Mouse (Mus musculus) limb, embryonic 14.5 days (tissue): ENCODE measurements at regions not wholly inside any gene's neighbourhood (a gene's known extent, or its start where the extent isn't known, plus 50 kb on each side); places are given as distances from the start of the nearest gene placed in this dataset.

Source experiments
- ATAC-seq: fragments of 200-750 bp; cut with Nextera tagmentation; 2 replicates; pipeline ENCODE4 v1.8.0; 2017; ENCODE audit warnings: low read depth, moderate number of reproducible peaks, moderate TSS enrichment; ENCODE audit not compliant: low FRiP score
- DNase-seq: peaks from one replicate; pipeline ENCODE4 v3.0.0-alpha.2; 2015; ENCODE audit warnings: low spot score
- H3K27ac ChIP-seq: fragments of 300-500 bp; sonication (generic); replicated peaks from 2 replicates; pipeline ENCODE4 v1.5.1; 2014; ENCODE audit warnings: low read depth, mild to moderate bottlenecking, low read length, moderate library complexity, mixed read lengths
- H3K27me3 ChIP-seq: fragments of 300-500 bp; sonication (generic); 2 replicates; pipeline ENCODE4 v1.6.1; 2014; ENCODE audit warnings: low read length, mixed read lengths; ENCODE audit not compliant: control insufficient read depth, insufficient read depth
- H3K36me3 ChIP-seq: fragments of 300-500 bp; sonication (generic); 2 replicates; pipeline ENCODE4 v1.6.1; 2014; ENCODE audit warnings: mild to moderate bottlenecking, low read length, moderate library complexity, mixed read lengths; ENCODE audit not compliant: control insufficient read depth, insufficient read depth
- H3K4me1 ChIP-seq: fragments of 300-500 bp; sonication (generic); 2 replicates; pipeline ENCODE4 v1.6.1; 2014; ENCODE audit warnings: antibody characterized with exemption, low read length, mixed read lengths; ENCODE audit not compliant: control insufficient read depth, insufficient read depth
- H3K4me2 ChIP-seq: fragments of 300-500 bp; sonication (generic); replicated peaks from 2 replicates; pipeline ENCODE4 v1.6.1; 2014; ENCODE audit warnings: low read depth, mild to moderate bottlenecking, low read length, moderate library complexity; ENCODE audit not compliant: severe bottlenecking
- H3K4me3 ChIP-seq: fragments of 300-500 bp; sonication (generic); replicated peaks from 2 replicates; pipeline ENCODE4 v1.5.1; 2014; ENCODE audit warnings: low read length
- H3K9ac ChIP-seq: fragments of 300-500 bp; sonication (generic); 2 replicates; pipeline ENCODE4 v1.6.1; 2014; ENCODE audit warnings: mild to moderate bottlenecking, low read depth, low read length, moderate library complexity; ENCODE audit not compliant: severe bottlenecking
- H3K9me3 ChIP-seq: fragments of 300-500 bp; sonication (generic); 2 replicates; pipeline ENCODE4 v1.6.1; 2016; ENCODE audit warnings: low read length; ENCODE audit not compliant: control insufficient read depth
- POLR2A ChIP-seq: fragments of 200-500 bp; IDR thresholded peaks from 2 replicates; pipeline ENCODE4 v1.8.0; 2012; ENCODE audit warnings: inconsistent platforms, mild to moderate bottlenecking, moderate library complexity, borderline replicate concordance; ENCODE audit not compliant: insufficient read depth, insufficient read length; ENCODE audit errors: extremely low read depth
- WGBS: fragments of 180-500 bp; shearing (Covaris S2); extraction: QIAGEN DNeasy Blood & Tissue Kit; methylation state at CpG from one replicate; pipeline ENCODE4 v1.1.7; 2014; 5-methylcytosine and 5-hydroxymethylcytosine counted together

GRCm38 (mm10) chr15:13274366-13275067, 101.0 kb upstream of the Cdh6 start:
- no peak for TF ChIP-seq POLR2A
- WGBS, result 91% methylated on average over 5 of the region's 5 CpGs
- H3K27ac ChIP-seq, result no peak overlapping the region
- ATAC-seq (no peak), DNase-seq (no peak)
- no peaks in the 10 kb centered on the region for H3K4me1 ChIP-seq
- H3K4me3 ChIP-seq, result no peak overlapping the region
- H3K9me3 ChIP-seq, result no peaks in the 10 kb centered on the region
- no peak overlapping the region for H3K4me2 ChIP-seq
- no peak overlapping the region for H3K9ac ChIP-seq
- H3K36me3 ChIP-seq, result no peaks in the 10 kb centered on the region
- H3K27me3 ChIP-seq, result no peaks in the 10 kb centered on the region

GRCm38 (mm10) chr15:13246053-13246696, 72.7 kb upstream of the Cdh6 start:
- no peak overlapping the region for H3K27ac ChIP-seq
- H3K27me3 ChIP-seq, result no peaks in the 10 kb centered on the region
- no peaks in the 10 kb centered on the region for H3K36me3 ChIP-seq
- no peak for TF ChIP-seq POLR2A
- 78% methylated on average over 11 of the region's 11 CpGs for WGBS
- no peak overlapping the region for H3K4me3 ChIP-seq
- peaks cover under 1% of the 10 kb centered on the region; the same call in 1 of the 2 replicates for H3K4me1 ChIP-seq
- no peak overlapping the region for H3K4me2 ChIP-seq
- no peaks in the 10 kb centered on the region for H3K9me3 ChIP-seq
- ATAC-seq (no peak), DNase-seq (no peak)
- H3K9ac ChIP-seq, result no peak overlapping the region

GRCm38 (mm10) chr15:13244306-13244705, 70.8 kb upstream of the Cdh6 start:
- H3K36me3 ChIP-seq, result no peaks in the 10 kb centered on the region
- TF ChIP-seq POLR2A, result no peak
- H3K9me3 ChIP-seq, result no peaks in the 10 kb centered on the region
- no peak overlapping the region for H3K9ac ChIP-seq
- H3K4me1 ChIP-seq, result peaks cover 3% of the 10 kb centered on the region; the same call in 1 of the 2 replicates
- H3K4me2 ChIP-seq, result no peak overlapping the region
- H3K4me3 ChIP-seq, result no peak overlapping the region
- no peaks in the 10 kb centered on the region for H3K27me3 ChIP-seq
- H3K27ac ChIP-seq, result no peak overlapping the region
- no peak for DNase-seq
- no peak for ATAC-seq
- WGBS, result 52% methylated on average over 14 of the region's 14 CpGs

GRCm38 (mm10) chr15:13243561-13243960, 70.1 kb upstream of the Cdh6 start:
- ATAC-seq, result no peak
- 75% methylated on average over 4 of the region's 4 CpGs for WGBS

GRCm38 (mm10) chr15:13240931-13241330, 67.5 kb upstream of the Cdh6 start:
- peaks cover 3% of the 10 kb centered on the region; the same call in 1 of the 2 replicates for H3K4me1 ChIP-seq
- no peak overlapping the region for H3K9ac ChIP-seq
- H3K27me3 ChIP-seq, result no peaks in the 10 kb centered on the region
- DNase-seq, result no peak
- no peak for TF ChIP-seq POLR2A
- no peak overlapping the region for H3K4me2 ChIP-seq
- H3K36me3 ChIP-seq, result no peaks in the 10 kb centered on the region
- no peaks in the 10 kb centered on the region for H3K9me3 ChIP-seq
- WGBS, result 36% methylated on average over 7 of the region's 7 CpGs
- no peak overlapping the region for H3K27ac ChIP-seq
- ATAC-seq, result peak; percentile 53; the same call in 1 of the 2 replicates
- no peak overlapping the region for H3K4me3 ChIP-seq

More at GRCm38 (mm10) chr15:13243561-13243960, 70.1 kb upstream of the Cdh6 start:
- H3K9me3 ChIP-seq, result no peaks in the 10 kb centered on the region
- H3K4me2 ChIP-seq, result no peak overlapping the region
- TF ChIP-seq POLR2A, result no peak
- no peak for DNase-seq
- H3K36me3 ChIP-seq, result no peaks in the 10 kb centered on the region
- peaks cover 3% of the 10 kb centered on the region; the same call in 1 of the 2 replicates for H3K4me1 ChIP-seq
- H3K27me3 ChIP-seq, result no peaks in the 10 kb centered on the region
- no peak overlapping the region for H3K27ac ChIP-seq
- H3K9ac ChIP-seq, result no peak overlapping the region
- no peak overlapping the region for H3K4me3 ChIP-seq
